Mouse (Mus musculus) testis, adult 10 weeks (tissue): ENCODE data around the gene Defa20. TPM values are rescaled to one million over a fixed set of nuclear protein-coding genes. Genes with fewer than 3 reads are reported as not detected.

Experiments
- polyA plus RNA-seq: library from polyadenylated mRNA; stranded (reverse); fragments of 350-450 nt; fragmentation: Illumina TruSeq; extraction: RNeasy Lipid Tissue Mini Kit (QIAGEN cat#74804); gene quantifications from one replicate; pipeline ENCODE4 v1.2.3, GENCODE M21; 2014; ENCODE audit warnings: low read depth, low replicate concordance

Gene Defa20
- not detected for polyA plus RNA-seq

GRCm38 (mm10) chr8:21508958-21509357 is at the start of gene Defa20:
TSS of gene Defa20 (plus strand) at chr8:21509258.

DNA sequence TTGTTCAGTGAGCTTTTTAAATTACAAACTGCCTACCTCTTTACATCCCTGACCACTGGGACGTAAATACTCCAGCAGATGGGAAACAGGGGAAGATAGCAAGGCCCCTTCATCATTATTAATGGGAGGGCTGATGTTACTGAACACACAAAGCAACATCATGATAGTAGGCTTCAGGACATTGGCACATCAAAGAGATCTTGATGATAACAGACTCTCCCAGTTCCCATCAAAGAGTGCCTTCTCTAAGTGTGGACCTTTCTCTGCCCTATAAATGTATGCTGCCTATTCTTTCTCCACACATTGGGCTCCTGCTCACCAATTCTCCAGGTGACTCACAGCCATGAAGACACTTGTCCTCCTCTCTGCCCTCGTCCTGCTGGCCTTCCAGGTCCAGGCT is 19.7 kb downstream of the Defa20 start, which contains the start of gene Defa32:
Gene Defa32, plus strand, starts transcription at position 301 of the 400 bp plus-strand sequence.

Other genes with a start within 250 kb of the Defa20 start
- not detected for gene Defa27, start 193.7 kb upstream of the Defa20 start, polyA plus RNA-seq
- not detected for gene Defa29, start 182.2 kb upstream of the Defa20 start, polyA plus RNA-seq
- not detected for gene Defa2, start 130.7 kb upstream of the Defa20 start, polyA plus RNA-seq
- gene Defa33, start 117.4 kb upstream of the Defa20 start, polyA plus RNA-seq = not detected
- gene Defa36, start 81.8 kb upstream of the Defa20 start, polyA plus RNA-seq = not detected
- not detected for gene Gm7849, start 52.7 kb upstream of the Defa20 start, polyA plus RNA-seq
- not detected for gene Defa32, start 19.8 kb downstream of the Defa20 start, polyA plus RNA-seq
- gene Defa37, start 56.1 kb downstream of the Defa20 start, polyA plus RNA-seq = not detected
- not detected for gene Defa28, start 73.7 kb downstream of the Defa20 start, polyA plus RNA-seq
- not detected for gene Gm7861, start 85.2 kb downstream of the Defa20 start, polyA plus RNA-seq
- not detected for gene Defa26, start 108.9 kb downstream of the Defa20 start, polyA plus RNA-seq
- gene Defa17, start 146.5 kb downstream of the Defa20 start, polyA plus RNA-seq = 0.85 TPM
- gene Defa34, start 156.5 kb downstream of the Defa20 start, polyA plus RNA-seq = not detected
- not detected for gene AY761184, start 194.4 kb downstream of the Defa20 start, polyA plus RNA-seq
- gene Defa24, start 225.2 kb downstream of the Defa20 start, polyA plus RNA-seq = not detected